Mouse (Mus musculus): ENCODE data around the gene Islr2.
"Not testable (repeated sequence)": the region's sequence is repeated elsewhere in the genome, so short reads cannot be mapped to it uniquely, and the experiment has no call there.

Islr2 gene

GRCm38 (mm10) chr9:58203516-58204447 is at the start of gene Islr2, which contains the start of gene Islr:
TSS of gene Islr2 (minus strand) at chr9:58204319.
TSS of gene Islr (minus strand) at chr9:58204306.
- DNase-seq (ENCODE audit: low spot score in 2 of 2): peak in 1 of 2 experiments; percentile 41

GRCm38 (mm10) chr9:58253805-58254122 is 49.6 kb upstream of the Islr2 start:
- DNase-seq (ENCODE audit: low spot score in 2 of 2): not testable (repeated sequence)

- peak; percentile 87 to 90 for DNase-seq (ENCODE audit: low spot score in 2 of 2)
These were observed 49.1 kb upstream of the Islr2 start, which contains the start of gene Stoml1 for GRCm38 (mm10) chr9:58253033-58253804. TSS of gene Stoml1 (plus strand) at chr9:58253164.

- DNase-seq (ENCODE audit: low spot score in 2 of 2): not testable (repeated sequence)
These were observed 46.6 kb upstream of the Islr2 start for GRCm38 (mm10) chr9:58250730-58251129.

- DNase-seq (ENCODE audit: low spot score in 2 of 2): no peak
These were observed 46.2 kb upstream of the Islr2 start for GRCm38 (mm10) chr9:58250322-58250721.

GRCm38 (mm10) chr9:58249592-58250192 is 45.6 kb upstream of the Islr2 start, which contains the start of gene Pml:
TSS of gene Pml (minus strand) at chr9:58249786.
- peak; percentile 26 to 43 for DNase-seq (ENCODE audit: low spot score in 2 of 2)

GRCm38 (mm10) chr9:58248746-58249413 is 44.8 kb upstream of the Islr2 start:
- no peak for DNase-seq (ENCODE audit: low spot score in 2 of 2)

GRCm38 (mm10) chr9:58247064-58247759 is 43.1 kb upstream of the Islr2 start:
- peak; percentile 61 to 69 for DNase-seq (ENCODE audit: low spot score in 2 of 2)

GRCm38 (mm10) chr9:58246083-58246591 is 42.0 kb upstream of the Islr2 start:
- DNase-seq (ENCODE audit: low spot score in 2 of 2): no peak

GRCm38 (mm10) chr9:58243696-58244095 is 39.6 kb upstream of the Islr2 start:
- DNase-seq (ENCODE audit: low spot score in 2 of 2): no peak

GRCm38 (mm10) chr9:58242696-58243095 is 38.6 kb upstream of the Islr2 start:
- no peak for DNase-seq (ENCODE audit: low spot score in 2 of 2)

GRCm38 (mm10) chr9:58241780-58242485 is 37.8 kb upstream of the Islr2 start:
- DNase-seq (ENCODE audit: low spot score in 2 of 2): no peak

- no peak for DNase-seq (ENCODE audit: low spot score in 2 of 2)
These were observed 30.4 kb upstream of the Islr2 start for GRCm38 (mm10) chr9:58234502-58235015.

GRCm38 (mm10) chr9:58232374-58232773 is 28.3 kb upstream of the Islr2 start:
- no peak for DNase-seq (ENCODE audit: low spot score in 2 of 2)

GRCm38 (mm10) chr9:58231746-58232145 is 27.6 kb upstream of the Islr2 start:
- no peak for DNase-seq (ENCODE audit: low spot score in 2 of 2)

GRCm38 (mm10) chr9:58228777-58229466 is 24.8 kb upstream of the Islr2 start:
- DNase-seq (ENCODE audit: low spot score in 2 of 2): no peak

GRCm38 (mm10) chr9:58225915-58226913 is 22.1 kb upstream of the Islr2 start:
- DNase-seq (ENCODE audit: low spot score in 2 of 2): no peak

GRCm38 (mm10) chr9:58224356-58224755 is 20.2 kb upstream of the Islr2 start:
- DNase-seq (ENCODE audit: low spot score in 2 of 2): no peak

Data from right cerebral cortex, postnatal 36 days (tissue).